Mouse (Mus musculus) embryonic fibroblast, embryonic 13.5 days (primary cell): ENCODE measurements around the gene Cpne5.

Source experiments
- CTCF ChIP-seq: IDR thresholded peaks from 2 replicates; pipeline ENCODE4 v1.5.1; 2011; ENCODE audit warnings: mild to moderate bottlenecking, control low read depth, low read length, moderate library complexity, borderline replicate concordance; ENCODE audit not compliant: insufficient read depth
- POLR2A ChIP-seq: IDR thresholded peaks from 2 replicates; pipeline ENCODE4 v1.6.1; 2011; ENCODE audit warnings: low read depth, mild to moderate bottlenecking, control low read depth, low read length, moderate library complexity

DNA sequence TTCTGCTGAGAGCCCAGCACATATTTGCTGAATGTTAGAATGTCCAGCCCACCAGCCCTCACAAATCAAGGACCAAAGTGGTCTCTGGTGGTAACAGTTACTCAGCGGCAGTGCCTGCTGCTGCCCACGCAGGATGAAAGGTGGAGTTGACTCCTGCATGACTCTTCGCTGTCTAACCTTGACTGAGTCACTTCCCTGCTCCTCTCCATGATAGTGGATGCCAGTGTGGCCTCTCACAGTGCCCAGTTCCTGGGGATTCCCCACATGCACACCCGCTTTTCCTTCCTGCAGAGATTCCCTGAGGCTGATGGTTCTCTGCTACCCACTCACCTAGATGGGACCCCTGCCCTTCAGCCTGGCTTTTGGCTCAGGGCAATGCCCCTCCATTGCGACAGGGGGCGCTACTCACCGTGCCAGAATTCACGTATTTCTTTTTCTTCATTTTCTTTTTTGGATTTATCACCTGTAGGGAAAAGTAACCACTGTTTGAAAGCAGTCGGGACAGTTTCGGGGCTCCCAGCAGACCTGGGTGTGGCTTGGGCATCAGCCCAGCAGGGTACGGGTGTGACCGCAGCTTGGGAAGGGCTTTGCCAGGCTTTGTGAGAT is 68.9 kb downstream of the Cpne5 start:
- TF ChIP-seq POLR2A: no peak
- peak; percentile 40; the same call in 1 of the 2 replicates for TF ChIP-seq CTCF
